Comparison of ENCODE assay signal across 8 mouse cellular contexts in genomic region chr1:36070190-36070589, GRCm38 (mm10). TPM values are rescaled to one million over a fixed set of nuclear protein-coding genes. Genes with fewer than 3 reads are reported as not detected.
DNase-seq lines count a peak whose midpoint lies in the region; ATAC-seq lines count a peak whose summit lies in the region.

No protein-coding gene starts in this region.

- intact Hi-C loops in left cerebral cortex, postnatal 25 days (cut with DNase I): no loop called here

- no peak for ATAC-seq in erythroblast, adult 5-6 weeks (replicated peaks; ENCODE audit: low FRiP score, poor library complexity, severe bottlenecking)
- ATAC-seq in neural tube, embryonic 15.5 days (ENCODE audit: low FRiP score): no peak

- no peaks in the 10 kb centered on the region for H3K9me3 ChIP-seq in erythroblast, embryonic 14.5 days (ENCODE audit: control insufficient read depth, low read length)
- no peaks in the 10 kb centered on the region for H3K9me3 ChIP-seq in limb, embryonic 10.5 days (replicated peaks)
- no peaks in the 10 kb centered on the region for H3K9me3 ChIP-seq in neural tube, embryonic 15.5 days (replicated peaks)

- H3K36me3 ChIP-seq in erythroblast, embryonic 14.5 days (ENCODE audit: control insufficient read depth): peaks cover 61% of the 10 kb centered on the region
- H3K36me3 ChIP-seq in limb, embryonic 10.5 days: 0 out of 2 replicates have a peak, but pooled peaks cover 7% of the 10 kb centered on the region
- H3K36me3 ChIP-seq in neural tube, embryonic 15.5 days: no peaks in the 10 kb centered on the region

- peak overlapping the region; percentile 87 for H3K4me2 ChIP-seq in neural tube, embryonic 15.5 days

- H3K27me3 ChIP-seq in erythroblast, embryonic 14.5 days (ENCODE audit: control insufficient read depth): no peaks in the 10 kb centered on the region
- peaks cover 33% of the 10 kb centered on the region for H3K27me3 ChIP-seq in limb, embryonic 10.5 days (ENCODE audit: low read depth, poor library complexity, severe bottlenecking)
- no peaks in the 10 kb centered on the region for H3K27me3 ChIP-seq in neural tube, embryonic 15.5 days (replicated peaks)

- peaks cover 82% of the 10 kb centered on the region for H3K4me1 ChIP-seq in erythroblast, embryonic 14.5 days (ENCODE audit: control insufficient read depth)
- H3K4me1 ChIP-seq in limb, embryonic 10.5 days: peaks cover 65% of the 10 kb centered on the region
- peaks cover 70% of the 10 kb centered on the region for H3K4me1 ChIP-seq in neural tube, embryonic 15.5 days

- peak; percentile 39 for DNase-seq in testis, postnatal 10 days (ENCODE audit: low spot score)
- no peak for DNase-seq in testis, postnatal 14 days (ENCODE audit: low spot score)
- DNase-seq in limb, embryonic 10.5 days (ENCODE audit: low spot score): no peak
- DNase-seq in left cerebral cortex, postnatal 25 days (ENCODE audit: low spot score in 2 of 2): no peak
- no peak for DNase-seq in layer of hippocampus, adult 11-12 months (ENCODE audit: low spot score)

- H3K4me3 ChIP-seq in erythroblast, embryonic 14.5 days (replicated peaks): peak overlapping the region; percentile 70
- peak overlapping the region; percentile 62 for H3K4me3 ChIP-seq in limb, embryonic 10.5 days
- peak overlapping the region; percentile 88 for H3K4me3 ChIP-seq in neural tube, embryonic 15.5 days (replicated peaks)

- no peak overlapping the region for H3K27ac ChIP-seq in limb, embryonic 10.5 days
- no peak overlapping the region for H3K27ac ChIP-seq in neural tube, embryonic 15.5 days (replicated peaks)

- peak overlapping the region; percentile 79 for H3K9ac ChIP-seq in neural tube, embryonic 15.5 days (replicated peaks)

- 86% methylated on average over 6 of the region's 6 CpGs for WGBS in limb, embryonic 10.5 days
- WGBS in neural tube, embryonic 15.5 days: 44% methylated on average over 6 of the region's 6 CpGs

RNA-seq across cellular contexts. Expression of gene Hs6st1, which starts 2.0 kb away (rescaled TPM):
- polyA plus RNA-seq in erythroblast, embryonic 14.5 days (2012): 19.5 and 20.5 TPM in 2 replicates
- 82.8 and 141 TPM in 2 replicates for total RNA-seq in erythroblast, adult 5-6 weeks (2015; ENCODE audit: low replicate concordance)
- 123 and 134 TPM in 2 replicates for total RNA-seq in erythroblast, adult 5-6 weeks (2017; ENCODE audit: low replicate concordance)
- polyA plus RNA-seq in limb, embryonic 10.5 days (2016; fragmentation: Nextera tagmentation; extraction: Ambion mirVana): 3.0 and 3.6 TPM in 2 replicates
- 11.7 and 24.1 TPM in 2 replicates for polyA plus RNA-seq in neural tube, embryonic 15.5 days (2015; fragmentation: Nextera tagmentation; extraction: Ambion mirVana)
- total RNA-seq in left cerebral cortex, postnatal 25 days (2021): 10 to 100 TPM; 57.7 to 57.9 TPM
